Comparison of ENCODE assay signal across 29 mouse cellular contexts in the genomic region with DNA sequence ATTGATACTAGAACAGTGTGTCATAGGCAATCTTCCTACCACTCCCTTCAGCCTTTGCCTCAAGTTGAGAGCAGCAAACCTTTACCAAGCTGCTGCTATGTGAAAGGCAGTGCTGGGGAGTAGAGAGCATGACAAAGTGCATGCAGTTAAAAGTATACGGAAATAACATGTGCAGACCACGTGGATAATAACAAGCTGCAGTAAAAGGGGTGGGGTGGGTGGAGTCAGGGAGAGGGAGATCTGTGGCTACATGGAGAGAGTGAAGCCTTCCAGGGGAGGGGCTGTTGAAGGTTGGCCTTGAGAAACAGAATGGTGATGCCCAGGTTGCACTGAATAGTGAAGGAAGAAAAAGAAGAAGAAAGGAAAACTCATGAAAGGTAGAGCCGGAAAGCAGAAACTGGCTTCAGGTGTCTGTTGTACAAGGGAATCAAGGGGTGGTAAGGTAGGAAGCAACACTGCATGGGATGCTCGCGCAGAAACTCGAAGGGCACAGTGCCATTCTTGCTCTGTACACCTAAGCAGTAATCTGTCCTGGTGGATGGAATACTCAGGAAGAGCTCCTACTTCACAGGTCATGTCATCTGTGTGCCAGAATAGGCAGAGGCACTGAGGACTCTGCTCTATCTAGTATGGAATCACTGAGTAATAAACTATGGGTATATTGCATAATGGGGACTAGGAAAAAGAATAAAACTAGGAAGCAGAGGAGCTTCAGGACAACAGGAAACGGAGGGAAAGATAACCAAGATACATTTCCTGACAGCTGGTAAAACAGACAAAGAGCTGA.
DNase-seq lines count a peak whose midpoint lies in the region; ATAC-seq and TF ChIP-seq lines count a peak whose summit lies in the region.
"Had no signal": no experiment of that assay in that cellular context is flagged by ENCODE, and none has a peak within 500 bp of the region (broad histone marks: within the 10 kb centered on the region; RNA-seq: fewer than 3 reads in every experiment).

No protein-coding gene starts in this region.

- no peaks in the 10 kb centered on the region for H3K9me3 ChIP-seq in liver, embryonic 14.5 days (ENCODE audit: control insufficient read depth, low read length)
- no peaks in the 10 kb centered on the region for H3K9me3 ChIP-seq in liver, embryonic 11.5 days (ENCODE audit: control insufficient read depth, low read length)
- H3K9me3 ChIP-seq in intestine, embryonic 15.5 days: no peaks in the 10 kb centered on the region
- H3K9me3 ChIP-seq in intestine, postnatal 0 days (ENCODE audit: control insufficient read depth): no peaks in the 10 kb centered on the region
- H3K9me3 ChIP-seq in hindbrain, embryonic 10.5 days: no peaks in the 10 kb centered on the region
- H3K9me3 ChIP-seq: embryonic facial prominence, embryonic 13.5 days; forebrain, embryonic 12.5 days; G1E; heart, embryonic 10.5 days; heart, embryonic 13.5 days; hindbrain, embryonic 12.5 days; hindbrain, embryonic 15.5 days had no signal

- no peaks in the 10 kb centered on the region for H3K27me3 ChIP-seq in liver, embryonic 14.5 days (ENCODE audit: control insufficient read depth, insufficient read depth, low read length)
- H3K27me3 ChIP-seq in liver, embryonic 11.5 days (replicated peaks; ENCODE audit: control insufficient read depth, insufficient read depth, low read length): no peaks in the 10 kb centered on the region
- H3K27me3 ChIP-seq in intestine, embryonic 15.5 days (replicated peaks): no peaks in the 10 kb centered on the region
- no peaks in the 10 kb centered on the region for H3K27me3 ChIP-seq in intestine, postnatal 0 days (replicated peaks; ENCODE audit: control insufficient read depth, insufficient read depth, low read length)
- no peaks in the 10 kb centered on the region for H3K27me3 ChIP-seq in hindbrain, embryonic 10.5 days (ENCODE audit: insufficient read depth, poor library complexity, severe bottlenecking)
- H3K27me3 ChIP-seq: CH12.LX; embryonic facial prominence, embryonic 13.5 days; forebrain, embryonic 12.5 days; heart, embryonic 13.5 days; hindbrain, embryonic 12.5 days; hindbrain, embryonic 15.5 days; Patski had no signal

- DNase-seq in liver, embryonic 14.5 days (ENCODE audit: low read depth in 3 of 3, low spot score in 3 of 3): no peak
- DNase-seq in liver, embryonic 11.5 days (ENCODE audit: low spot score): no peak
- DNase-seq in hindbrain, embryonic 10.5 days (ENCODE audit: low spot score): no peak
- DNase-seq in layer of hippocampus, adult 9-10 months (ENCODE audit: low spot score): no peak
- DNase-seq: adrenal gland, postnatal 10 days; adrenal gland, postnatal 36 days; B cell, adult 2 months; cerebellum, adult 18-20 months; cerebellum, adult 9-10 months; cerebellum, postnatal 14 days; gastrocnemius, postnatal 10 days; gastrocnemius, postnatal 36 days; heart, adult 2 months; heart, postnatal 14 days; heart, postnatal 4 days had no signal

- no peak overlapping the region for H3K4me3 ChIP-seq in liver, embryonic 14.5 days (ENCODE audit: insufficient read depth in 1 of 2, low read depth in 2 of 2, low read length in 2 of 2)
- no peak overlapping the region for H3K4me3 ChIP-seq in liver, embryonic 11.5 days (ENCODE audit: low read depth, low read length)
- no peak overlapping the region for H3K4me3 ChIP-seq in intestine, embryonic 15.5 days (replicated peaks)
- no peak overlapping the region for H3K4me3 ChIP-seq in intestine, postnatal 0 days (ENCODE audit: low read depth, low read length)
- H3K4me3 ChIP-seq in hindbrain, embryonic 10.5 days: no peak overlapping the region
- H3K4me3 ChIP-seq: embryonic facial prominence, embryonic 13.5 days; erythroblast, embryonic 14.5 days; forebrain, embryonic 12.5 days; heart, adult 2 months; heart, embryonic 10.5 days; heart, embryonic 13.5 days; hindbrain, embryonic 12.5 days; hindbrain, embryonic 15.5 days had no signal

- no peak overlapping the region for H3K4me2 ChIP-seq in liver, embryonic 14.5 days (ENCODE audit: low read depth)
- H3K4me2 ChIP-seq in liver, embryonic 11.5 days: no peak overlapping the region
- no peak overlapping the region for H3K4me2 ChIP-seq in intestine, embryonic 15.5 days (replicated peaks)
- H3K4me2 ChIP-seq in intestine, postnatal 0 days (replicated peaks; ENCODE audit: low read depth): no peak overlapping the region
- H3K4me2 ChIP-seq: embryonic facial prominence, embryonic 13.5 days; forebrain, embryonic 12.5 days; heart, embryonic 13.5 days; hindbrain, embryonic 12.5 days; hindbrain, embryonic 15.5 days had no signal

- no peaks in the 10 kb centered on the region for H3K4me1 ChIP-seq in liver, embryonic 14.5 days (replicated peaks; ENCODE audit: control insufficient read depth in 2 of 2, insufficient read depth in 2 of 2, low read length in 1 of 2)
- no peaks in the 10 kb centered on the region for H3K4me1 ChIP-seq in liver, embryonic 11.5 days (replicated peaks; ENCODE audit: control insufficient read depth, insufficient read depth, low read length)
- no peaks in the 10 kb centered on the region for H3K4me1 ChIP-seq in intestine, embryonic 15.5 days (replicated peaks)
- no peaks in the 10 kb centered on the region for H3K4me1 ChIP-seq in intestine, postnatal 0 days (replicated peaks; ENCODE audit: control insufficient read depth, insufficient read depth, low read length)
- no peaks in the 10 kb centered on the region for H3K4me1 ChIP-seq in hindbrain, embryonic 10.5 days (replicated peaks)
- H3K4me1 ChIP-seq: forebrain, embryonic 12.5 days; heart, embryonic 10.5 days; heart, embryonic 13.5 days; hindbrain, embryonic 12.5 days; hindbrain, embryonic 15.5 days had no signal

- WGBS in liver, embryonic 14.5 days (ENCODE audit: insufficient replicate concordance): 60% methylated on average over 7 of the region's 7 CpGs
- 76% methylated on average over 7 of the region's 7 CpGs for WGBS in liver, embryonic 11.5 days
- 76% methylated on average over 7 of the region's 7 CpGs for WGBS in intestine, embryonic 15.5 days
- WGBS in intestine, postnatal 0 days: 58% methylated on average over 7 of the region's 7 CpGs
- 86% methylated on average over 7 of the region's 7 CpGs for WGBS in hindbrain, embryonic 10.5 days

- ATAC-seq in liver, embryonic 14.5 days (ENCODE audit: insufficient read depth): 0 out of 2 replicates have a peak, but pooled peaks have one; percentile 37
- ATAC-seq in liver, embryonic 11.5 days (replicated peaks; ENCODE audit: low FRiP score): no peak; the same call in 1 of the 2 replicates
- ATAC-seq in intestine, embryonic 15.5 days: peak; percentile 90
- peak; percentile 91 for ATAC-seq in intestine, postnatal 0 days
- 0 out of 2 replicates have a peak, but pooled peaks have one; percentile 44 for ATAC-seq in megakaryocyte-erythroid progenitor cell, adult 5-6 weeks (replicated peaks; ENCODE audit: low FRiP score, low TSS enrichment, poor library complexity, severe bottlenecking)
- ATAC-seq: forebrain, embryonic 16.5 days; Patski had no signal

- no peak for TF ChIP-seq CTCF in liver, embryonic 14.5 days (IDR thresholded peaks at IDR 0.05; ENCODE audit: low read depth)
- no peak for TF ChIP-seq CTCF in intestine, postnatal 0 days (IDR thresholded peaks at IDR 0.05; ENCODE audit: low read depth)

- no peaks in the 10 kb centered on the region for H3K36me3 ChIP-seq in liver, embryonic 14.5 days (replicated peaks; ENCODE audit: control insufficient read depth, insufficient read depth, low read depth)
- no peaks in the 10 kb centered on the region for H3K36me3 ChIP-seq in liver, embryonic 11.5 days (ENCODE audit: control insufficient read depth, insufficient read depth, low read length)
- no peaks in the 10 kb centered on the region for H3K36me3 ChIP-seq in intestine, embryonic 15.5 days
- H3K36me3 ChIP-seq in intestine, postnatal 0 days (ENCODE audit: control insufficient read depth, insufficient read depth): no peaks in the 10 kb centered on the region
- H3K36me3 ChIP-seq in hindbrain, embryonic 10.5 days: no peaks in the 10 kb centered on the region
- H3K36me3 ChIP-seq: embryonic facial prominence, embryonic 13.5 days; forebrain, embryonic 12.5 days; heart, embryonic 10.5 days; heart, embryonic 13.5 days; hindbrain, embryonic 12.5 days; hindbrain, embryonic 15.5 days had no signal

- no peak overlapping the region for H3K9ac ChIP-seq in liver, embryonic 14.5 days (replicated peaks)
- no peak overlapping the region for H3K9ac ChIP-seq in liver, embryonic 11.5 days (ENCODE audit: low read depth, low read length)
- H3K9ac ChIP-seq in intestine, embryonic 15.5 days: no peak overlapping the region
- H3K9ac ChIP-seq in intestine, postnatal 0 days (ENCODE audit: low read depth, low read length): no peak overlapping the region
- H3K9ac ChIP-seq: embryonic facial prominence, embryonic 13.5 days; forebrain, embryonic 12.5 days; heart, embryonic 13.5 days; hindbrain, embryonic 12.5 days; hindbrain, embryonic 15.5 days had no signal

- H3K27ac ChIP-seq in liver, embryonic 14.5 days: no peak overlapping the region
- no peak overlapping the region for H3K27ac ChIP-seq in liver, embryonic 11.5 days (ENCODE audit: low read depth, low read length)
- H3K27ac ChIP-seq in intestine, embryonic 15.5 days: no peak overlapping the region
- no peak overlapping the region for H3K27ac ChIP-seq in intestine, postnatal 0 days (ENCODE audit: low read depth, low read length)
- no peak overlapping the region for H3K27ac ChIP-seq in hindbrain, embryonic 10.5 days
- H3K27ac ChIP-seq: embryonic facial prominence, embryonic 13.5 days; forebrain, embryonic 12.5 days; heart, adult 2 months; heart, embryonic 10.5 days; heart, embryonic 13.5 days; hindbrain, embryonic 12.5 days; hindbrain, embryonic 15.5 days had no signal

- TF ChIP-seq EP300 in liver, embryonic 14.5 days (IDR thresholded peaks at IDR 0.05; ENCODE audit: low read depth): no peak
